10 mouse cellular contexts compared by ENCODE assay signal in genomic region chrX:121232142-121233000, GRCm38 (mm10).
DNase-seq lines count a peak whose midpoint lies in the region; ATAC-seq and TF ChIP-seq lines count a peak whose summit lies in the region.
"Had no signal": no experiment of that assay in that cellular context is flagged by ENCODE, and none has a peak within 500 bp of the region (broad histone marks: within the 10 kb centered on the region; RNA-seq: fewer than 3 reads in every experiment).

No protein-coding gene starts in this region.

- no peak for TF ChIP-seq CTCF in thymus, adult 2 months (IDR thresholded peaks at IDR 0.05; ENCODE audit: borderline replicate concordance, control insufficient read depth, extremely low read depth, insufficient read depth, low read length, poor library complexity)

- ATAC-seq in heart, embryonic 12.5 days (ENCODE audit: insufficient number of reproducible peaks, low FRiP score): peak; percentile 63; the same call in 1 of the 2 replicates
- peak; percentile 90 for ATAC-seq in midbrain, embryonic 15.5 days (replicated peaks)
- no peak for ATAC-seq in liver, embryonic 11.5 days (replicated peaks; ENCODE audit: low FRiP score)

- TF ChIP-seq POLR2A in thymus, adult 2 months (IDR thresholded peaks at IDR 0.05; ENCODE audit: control insufficient read depth, extremely low read depth, insufficient read depth, low read length, poor library complexity): no peak

- 0 out of 2 replicates have a peak overlapping the region, but pooled peaks have one; percentile 21 for H3K27ac ChIP-seq in heart, embryonic 12.5 days (ENCODE audit: poor library complexity, severe bottlenecking)
- peak overlapping the region; percentile 53 for H3K27ac ChIP-seq in hindbrain, embryonic 10.5 days
- no peak overlapping the region for H3K27ac ChIP-seq in midbrain, embryonic 15.5 days
- H3K27ac ChIP-seq in liver, embryonic 11.5 days (ENCODE audit: low read depth, low read length): no peak overlapping the region
- no peak overlapping the region for H3K27ac ChIP-seq in thymus, adult 2 months (ENCODE audit: control insufficient read depth, insufficient read depth, low read length)
- H3K27ac ChIP-seq: heart, embryonic 10.5 days; macrophage had no signal

- H3K4me3 ChIP-seq in heart, embryonic 12.5 days: no peak overlapping the region
- no peak overlapping the region for H3K4me3 ChIP-seq in hindbrain, embryonic 10.5 days
- H3K4me3 ChIP-seq in midbrain, embryonic 15.5 days: no peak overlapping the region
- H3K4me3 ChIP-seq in liver, embryonic 11.5 days (ENCODE audit: low read depth, low read length): no peak overlapping the region
- H3K4me3 ChIP-seq in thymus, adult 2 months (ENCODE audit: control insufficient read depth, insufficient read depth, low read length): no peak overlapping the region
- H3K4me3 ChIP-seq: heart, embryonic 10.5 days had no signal

- H3K9ac ChIP-seq in heart, embryonic 12.5 days: no peak overlapping the region
- H3K9ac ChIP-seq in midbrain, embryonic 15.5 days: no peak overlapping the region
- no peak overlapping the region for H3K9ac ChIP-seq in liver, embryonic 11.5 days (ENCODE audit: low read depth, low read length)

- 0 out of 2 replicates have a peak, but pooled peaks cover 3% of the 10 kb centered on the region for H3K4me1 ChIP-seq in heart, embryonic 12.5 days (replicated peaks)
- H3K4me1 ChIP-seq in hindbrain, embryonic 10.5 days (replicated peaks): peaks cover 9% of the 10 kb centered on the region; the same call in 1 of the 2 replicates
- peaks cover 6% of the 10 kb centered on the region; the same call in 1 of the 2 replicates for H3K4me1 ChIP-seq in midbrain, embryonic 15.5 days
- no peaks in the 10 kb centered on the region for H3K4me1 ChIP-seq in liver, embryonic 11.5 days (replicated peaks; ENCODE audit: control insufficient read depth, insufficient read depth, low read length)
- no peaks in the 10 kb centered on the region for H3K4me1 ChIP-seq in thymus, adult 2 months (replicated peaks; ENCODE audit: control insufficient read depth, insufficient read depth, low read length)

- no peaks in the 10 kb centered on the region for H3K9me3 ChIP-seq in heart, embryonic 12.5 days (replicated peaks)
- no peaks in the 10 kb centered on the region for H3K9me3 ChIP-seq in hindbrain, embryonic 10.5 days
- H3K9me3 ChIP-seq in midbrain, embryonic 15.5 days: no peaks in the 10 kb centered on the region
- no peaks in the 10 kb centered on the region for H3K9me3 ChIP-seq in liver, embryonic 11.5 days (ENCODE audit: control insufficient read depth, low read length)
- H3K9me3 ChIP-seq: heart, embryonic 10.5 days had no signal

- no peaks in the 10 kb centered on the region for H3K27me3 ChIP-seq in heart, embryonic 12.5 days (replicated peaks)
- no peaks in the 10 kb centered on the region for H3K27me3 ChIP-seq in hindbrain, embryonic 10.5 days (ENCODE audit: insufficient read depth, poor library complexity, severe bottlenecking)
- no peaks in the 10 kb centered on the region for H3K27me3 ChIP-seq in midbrain, embryonic 15.5 days (replicated peaks)
- no peaks in the 10 kb centered on the region for H3K27me3 ChIP-seq in liver, embryonic 11.5 days (replicated peaks; ENCODE audit: control insufficient read depth, insufficient read depth, low read length)
- H3K27me3 ChIP-seq in thymus, adult 2 months (ENCODE audit: control insufficient read depth, insufficient read depth, low read length): no peaks in the 10 kb centered on the region

- intact Hi-C loops in heart, postnatal 25 days (cut with DNase I): no loop called here

- DNase-seq in heart, postnatal 25 days (ENCODE audit: low spot score): no peak
- peak; percentile 34 for DNase-seq in WW6 (ENCODE audit: low read depth, low spot score)
- DNase-seq in hindbrain, embryonic 10.5 days (ENCODE audit: low spot score): peak; percentile 31
- no peak for DNase-seq in liver, embryonic 11.5 days (ENCODE audit: low spot score)
- no peak for DNase-seq in thymus, adult 2 months
- no peak for DNase-seq in thymus, postnatal 36 days

- H3K4me2 ChIP-seq in heart, embryonic 12.5 days: 0 out of 2 replicates have a peak overlapping the region, but pooled peaks have one; percentile 1
- no peak overlapping the region for H3K4me2 ChIP-seq in midbrain, embryonic 15.5 days
- no peak overlapping the region for H3K4me2 ChIP-seq in liver, embryonic 11.5 days

- WGBS in heart, embryonic 12.5 days: 47% methylated on average over 3 of the region's 3 CpGs
- 34% methylated on average over 3 of the region's 3 CpGs for WGBS in hindbrain, embryonic 10.5 days
- WGBS in midbrain, embryonic 15.5 days: 22% methylated on average over 3 of the region's 3 CpGs
- WGBS in liver, embryonic 11.5 days: 49% methylated on average over 3 of the region's 3 CpGs
- WGBS in thymus, adult 2 months: 52% methylated on average over 3 of the region's 3 CpGs

- no peaks in the 10 kb centered on the region for H3K36me3 ChIP-seq in heart, embryonic 12.5 days
- no peaks in the 10 kb centered on the region for H3K36me3 ChIP-seq in hindbrain, embryonic 10.5 days
- H3K36me3 ChIP-seq in midbrain, embryonic 15.5 days (replicated peaks): no peaks in the 10 kb centered on the region
- no peaks in the 10 kb centered on the region for H3K36me3 ChIP-seq in liver, embryonic 11.5 days (ENCODE audit: control insufficient read depth, insufficient read depth, low read length)
- H3K36me3 ChIP-seq in thymus, adult 2 months (ENCODE audit: control insufficient read depth, insufficient read depth, low read length): no peaks in the 10 kb centered on the region
- H3K36me3 ChIP-seq: heart, embryonic 10.5 days had no signal

Comparison
In these comparisons a context has a peak if more than half of its experiments do, and no peak if none do; other contexts are left out.
1. H3K27ac ChIP-seq: peak in heart, embryonic 12.5 days (single experiment) and hindbrain, embryonic 10.5 days (single experiment); none in midbrain, embryonic 15.5 days (single experiment), liver, embryonic 11.5 days (single experiment) and thymus, adult 2 months (single experiment).
2. DNase-seq: peak in WW6 (single experiment) and hindbrain, embryonic 10.5 days (single experiment); none in heart, postnatal 25 days (single experiment), liver, embryonic 11.5 days (single experiment), thymus, adult 2 months (single experiment) and thymus, postnatal 36 days (0 of 2).